Comparison of ENCODE assay signal across 1 mouse cellular context in the genomic region with DNA sequence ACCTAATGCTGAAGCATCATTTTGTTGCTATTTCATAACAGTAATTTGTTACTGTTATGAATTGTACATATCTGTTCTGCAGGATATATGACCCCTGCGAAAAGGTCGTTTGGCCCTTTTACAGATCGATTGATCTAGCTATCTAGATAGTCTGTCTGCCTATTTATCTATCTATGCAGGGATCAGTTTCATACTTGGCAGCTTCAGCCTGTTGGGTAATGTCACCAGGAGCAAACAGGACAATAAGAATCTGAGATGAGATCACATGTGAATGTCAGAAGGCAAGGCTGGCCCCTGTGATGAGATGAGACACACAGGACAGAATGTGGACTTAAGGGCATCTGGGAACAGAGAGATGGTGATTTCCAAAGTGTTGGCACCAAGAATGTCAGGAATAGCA.
TF ChIP-seq lines count a peak whose summit lies in the region.

No protein-coding gene starts in this region.

TF ChIP-seq in CH12.LX, 34 proteins besides CTCF, POLR2A, EP300 and RAD21 (continued from another document):
- TF ChIP-seq POLR2AphosphoS2 (IDR thresholded peaks at IDR 0.05; ENCODE audit: low read depth, low read length) (0 out of 2 replicates have a peak, but pooled peaks have one; percentile 37), MYC (IDR thresholded peaks at IDR 0.05; ENCODE audit: low read depth, low read length) (no peak)
